Mouse (Mus musculus): ENCODE measurements around the gene Tspan9.

GRCm38 (mm10) chr6:128103874-128104273 lies 39.5 kb downstream of the Tspan9 start:
- no peak for TF ChIP-seq FLI1 (IDR thresholded peaks at IDR 0.05; ENCODE audit: low read length)
- no peak for TF ChIP-seq GATA1 (IDR thresholded peaks at IDR 0.05; ENCODE audit: borderline replicate concordance, low read length)
